8 mouse cellular contexts compared by ENCODE assay signal in the genomic region with DNA sequence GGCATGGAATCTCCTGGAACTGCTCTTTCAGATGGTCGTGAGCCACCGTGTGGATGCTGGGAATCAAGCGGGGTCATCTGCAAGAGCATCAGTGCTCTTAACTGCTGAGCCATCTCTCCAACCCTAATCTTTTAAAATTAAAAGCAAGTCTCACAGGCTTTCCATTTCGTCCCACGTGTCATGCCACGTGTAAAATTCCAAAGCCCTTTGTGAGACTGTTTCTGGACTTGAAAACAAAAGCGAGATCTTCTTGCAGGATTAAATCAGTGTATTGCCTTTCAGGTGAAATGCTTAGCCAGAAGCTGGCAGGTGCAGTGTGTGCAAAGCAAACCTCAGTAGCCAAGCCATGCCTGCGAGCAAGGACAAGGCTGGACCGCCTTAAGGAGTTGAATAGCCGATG. TPM values are rescaled to one million over a fixed set of nuclear protein-coding genes. Genes with fewer than 3 reads are reported as not detected.
DNase-seq lines count a peak whose midpoint lies in the region; ATAC-seq and TF ChIP-seq lines count a peak whose summit lies in the region.

No protein-coding gene starts in this region.

- no peak for TF ChIP-seq EP300 in MEL (IDR thresholded peaks at IDR 0.05; ENCODE audit: low read depth in 1 of 2, low read length in 2 of 2)

- no peak for DNase-seq in heart, postnatal 4 days
- no peak for DNase-seq in MEL (ENCODE audit: low read depth, low spot score)
- DNase-seq in mesoderm, embryonic 11.5 days (ENCODE audit: low read depth, low spot score) = peak; percentile 14
- no peak for DNase-seq in urinary bladder, adult 2 months (ENCODE audit: low spot score)
- no peak for DNase-seq in adrenal gland, adult 18-20 months (ENCODE audit: low spot score in 2 of 2)
- no peak for DNase-seq in right cerebral cortex, adult 2 months (ENCODE audit: low spot score in 2 of 2)

- H3K79me2 ChIP-seq in MEL (ENCODE audit: control insufficient read depth, insufficient read depth, low read length, poor library complexity) = peaks cover 20% of the 10 kb centered on the region

- no peaks in the 10 kb centered on the region for H3K27me3 ChIP-seq in heart, embryonic 15.5 days
- no peaks in the 10 kb centered on the region for H3K27me3 ChIP-seq in MEL (ENCODE audit: control insufficient read depth in 1 of 2, insufficient read depth in 2 of 2, low read length in 2 of 2)
- no peaks in the 10 kb centered on the region for H3K27me3 ChIP-seq in forebrain, embryonic 16.5 days (replicated peaks; ENCODE audit: control insufficient read depth, insufficient read depth, low read length)

- peak overlapping the region; percentile 71 for H3K27ac ChIP-seq in heart, embryonic 15.5 days
- peak overlapping the region; percentile 32; the same call in 1 of the 2 replicates for H3K27ac ChIP-seq in MEL (ENCODE audit: control insufficient read depth, low read depth, low read length)
- H3K27ac ChIP-seq in forebrain, embryonic 16.5 days (ENCODE audit: low read length) = peak overlapping the region; percentile 87

- WGBS in heart, embryonic 15.5 days = 35% methylated on average over 10 of the region's 10 CpGs
- WGBS in forebrain, embryonic 16.5 days = 33% methylated on average over 10 of the region's 10 CpGs

- no peak for TF ChIP-seq RAD21 in MEL (IDR thresholded peaks at IDR 0.05; ENCODE audit: low read depth, low read length)

- H3K4me2 ChIP-seq in heart, embryonic 15.5 days = peak overlapping the region; percentile 77
- peak overlapping the region; percentile 90 for H3K4me2 ChIP-seq in forebrain, embryonic 16.5 days (ENCODE audit: low read length)

- H3K9ac ChIP-seq in heart, embryonic 15.5 days = peak overlapping the region; percentile 39
- peak overlapping the region; percentile 78 for H3K9ac ChIP-seq in MEL (ENCODE audit: control insufficient read depth, low read depth, low read length, poor library complexity, severe bottlenecking)
- peak overlapping the region; percentile 91 for H3K9ac ChIP-seq in forebrain, embryonic 16.5 days (replicated peaks; ENCODE audit: low read depth, low read length)

- H3K9me3 ChIP-seq in heart, embryonic 15.5 days (replicated peaks) = no peaks in the 10 kb centered on the region
- no peaks in the 10 kb centered on the region for H3K9me3 ChIP-seq in MEL (replicated peaks; ENCODE audit: insufficient read depth, low read length)
- H3K9me3 ChIP-seq in forebrain, embryonic 16.5 days (ENCODE audit: control insufficient read depth, low read length) = no peaks in the 10 kb centered on the region

- peaks cover 16% of the 10 kb centered on the region for H3K4me1 ChIP-seq in heart, embryonic 15.5 days (replicated peaks)
- H3K4me1 ChIP-seq in MEL (ENCODE audit: control insufficient read depth in 1 of 2, insufficient read depth in 2 of 2, low read length in 2 of 2) = peaks cover 5 to 8% of the 10 kb centered on the region in 2 experiments
- H3K4me1 ChIP-seq in forebrain, embryonic 16.5 days (replicated peaks; ENCODE audit: control insufficient read depth, insufficient read depth, low read length) = peaks cover 12% of the 10 kb centered on the region

- TF ChIP-seq POLR2A in MEL (IDR thresholded peaks at IDR 0.05; ENCODE audit: control insufficient read depth in 1 of 2, insufficient read depth in 1 of 2, low read depth in 1 of 2, low read length in 2 of 2, poor library complexity in 1 of 2) = no peak

- H3K4me3 ChIP-seq in heart, embryonic 15.5 days = peak overlapping the region; percentile 64
- peak overlapping the region; percentile 79 to 98 for H3K4me3 ChIP-seq in MEL (ENCODE audit: control insufficient read depth in 1 of 2, insufficient read depth in 1 of 2, low read depth in 2 of 2, low read length in 2 of 2)
- H3K4me3 ChIP-seq in forebrain, embryonic 16.5 days (replicated peaks; ENCODE audit: low read length) = peak overlapping the region; percentile 95

- no peak for TF ChIP-seq CTCF in MEL (IDR thresholded peaks at IDR 0.05 in 2 of 3, conservative IDR thresholded peaks at IDR 0.05 in 1 of 3; ENCODE audit: control insufficient read depth in 1 of 3, insufficient read depth in 1 of 3, low read depth in 2 of 3, low read length in 3 of 3, poor library complexity in 1 of 3, severe bottlenecking in 1 of 3)

- H3K36me3 ChIP-seq in heart, embryonic 15.5 days = no peaks in the 10 kb centered on the region
- H3K36me3 ChIP-seq in MEL (ENCODE audit: control insufficient read depth in 1 of 2, insufficient read depth in 2 of 2, low read length in 2 of 2) = peaks cover 0 to 2% of the 10 kb centered on the region in 2 experiments; a peak in 2 of 4 replicates
- H3K36me3 ChIP-seq in forebrain, embryonic 16.5 days (ENCODE audit: control insufficient read depth, insufficient read depth) = no peaks in the 10 kb centered on the region

- ATAC-seq in heart, embryonic 15.5 days (replicated peaks; ENCODE audit: insufficient number of reproducible peaks, insufficient read depth, low FRiP score, low read depth) = no peak
- ATAC-seq in forebrain, embryonic 16.5 days = no peak

TF ChIP-seq in MEL, 35 proteins besides CTCF, POLR2A, EP300 and RAD21:
- no peak for TF ChIP-seq BHLHE40 (IDR thresholded peaks at IDR 0.05; ENCODE audit: borderline replicate concordance, low read depth, low read length)
- TF ChIP-seq ETS1 (IDR thresholded peaks at IDR 0.05; ENCODE audit: low read depth, low read length) = no peak
- peak; percentile 81 for TF ChIP-seq MYC (IDR thresholded peaks at IDR 0.05; ENCODE audit: low read depth, low read length)
- no peak for TF ChIP-seq ZC3H11A (IDR thresholded peaks at IDR 0.05; ENCODE audit: low read depth, low read length)
- TF ChIP-seq KAT2A (conservative IDR thresholded peaks at IDR 0.05; ENCODE audit: low read depth, low read length) = no peak
- TF ChIP-seq NELFE (IDR thresholded peaks at IDR 0.05; ENCODE audit: low read depth, low read length) = no peak
- TF ChIP-seq HCFC1 (IDR thresholded peaks at IDR 0.05; ENCODE audit: low read depth, low read length) = no peak
- TF ChIP-seq SIN3A (IDR thresholded peaks at IDR 0.05; ENCODE audit: low read length) = peak; percentile 4
- peak; percentile 86 for TF ChIP-seq MAX (IDR thresholded peaks at IDR 0.05; ENCODE audit: low read length)
- peak; percentile 73 for TF ChIP-seq MXI1 (IDR thresholded peaks at IDR 0.05; ENCODE audit: low read depth, low read length)

RNA-seq across cellular contexts. Expression of gene 1810055G02Rik, which starts 0.5 kb away (rescaled TPM):
- polyA plus RNA-seq in heart, embryonic 15.5 days (2015; fragmentation: Nextera tagmentation; extraction: Ambion mirVana) = 15.9 and 26.6 TPM in 2 replicates
- total RNA-seq in heart, postnatal 4 days (2021) = 10 to 100 TPM; 17.5 to 18.3 TPM
- total RNA-seq in MEL (2012; rRNA removed) = 16.7 and 22.4 TPM in 2 replicates
- 10 to 100 TPM in 1 of 2 experiments, not detected in 1; 32.3 TPM for polyA plus RNA-seq in MEL (2012; ENCODE audit: insufficient read depth in 1 of 2, insufficient read length in 2 of 2, low read depth in 1 of 2, low replicate concordance in 2 of 2, missing spikeins in 1 of 2)
- 37.2 and 38.7 TPM in 2 replicates for polyA plus RNA-seq in forebrain, embryonic 16.5 days (2015; fragmentation: Nextera tagmentation; extraction: Ambion mirVana)
- 41.8 and 42.9 TPM in 2 replicates for polyA plus RNA-seq in urinary bladder, adult 2 months (2012; rRNA removed)
- 10 to 100 TPM; 32.5 to 43.3 TPM for total RNA-seq in adrenal gland, adult 18-20 months (2021)

RNA-seq across cellular contexts. Expression of gene Lrp5, which starts 21.2 kb away (rescaled TPM):
- polyA plus RNA-seq in heart, embryonic 15.5 days (2015; fragmentation: Nextera tagmentation; extraction: Ambion mirVana) = 3.0 and 4.3 TPM in 2 replicates
- total RNA-seq in heart, postnatal 4 days (2021) = 10 to 100 TPM; 43.1 to 46.0 TPM
- total RNA-seq in MEL (2012; rRNA removed) = 12.3 and 16.1 TPM in 2 replicates
- polyA plus RNA-seq in MEL (2012; ENCODE audit: insufficient read depth in 1 of 2, insufficient read length in 2 of 2, low read depth in 1 of 2, low replicate concordance in 2 of 2, missing spikeins in 1 of 2) = 10 to 100 TPM in 1 of 2 experiments, not detected in 1; 31.9 TPM
- 1.8 and 2.3 TPM in 2 replicates for polyA plus RNA-seq in forebrain, embryonic 16.5 days (2015; fragmentation: Nextera tagmentation; extraction: Ambion mirVana)
- 7.3 and 18.1 TPM in 2 replicates for polyA plus RNA-seq in urinary bladder, adult 2 months (2012; rRNA removed)
- total RNA-seq in adrenal gland, adult 18-20 months (2021) = 100 to 1,000 TPM; 102 to 103 TPM

RNA-seq across cellular contexts. Expression of gene Kmt5b, which starts 59.7 kb away (rescaled TPM):
- polyA plus RNA-seq in heart, embryonic 15.5 days (2015; fragmentation: Nextera tagmentation; extraction: Ambion mirVana) = 19.6 and 20.9 TPM in 2 replicates
- 10 to 100 TPM; 36.7 to 37.7 TPM for total RNA-seq in heart, postnatal 4 days (2021)
- 14.9 and 16.1 TPM in 2 replicates for total RNA-seq in MEL (2012; rRNA removed)
- 10 to 100 TPM in 1 of 2 experiments, not detected in 1; 23.9 TPM for polyA plus RNA-seq in MEL (2012; ENCODE audit: insufficient read depth in 1 of 2, insufficient read length in 2 of 2, low read depth in 1 of 2, low replicate concordance in 2 of 2, missing spikeins in 1 of 2)
- 56.7 and 58.5 TPM in 2 replicates for polyA plus RNA-seq in forebrain, embryonic 16.5 days (2015; fragmentation: Nextera tagmentation; extraction: Ambion mirVana)
- polyA plus RNA-seq in urinary bladder, adult 2 months (2012; rRNA removed) = 25.6 and 28.7 TPM in 2 replicates
- 10 to 100 TPM; 40.3 to 47.9 TPM for total RNA-seq in adrenal gland, adult 18-20 months (2021)

Comparison
In these comparisons a context has a peak if more than half of its experiments do, and no peak if none do; other contexts are left out.
1. H3K27ac ChIP-seq: peak in every context shown above with its lines; median percentile 87 in forebrain, embryonic 16.5 days; 71 in heart, embryonic 15.5 days; 32 in MEL.
2. H3K9ac ChIP-seq: peak in every context shown above with its lines; median percentile 91 in forebrain, embryonic 16.5 days; 78 in MEL; 39 in heart, embryonic 15.5 days.